Comparison of ENCODE assay signal across 11 mouse cellular contexts in genomic region chr12:79598901-79599300, GRCm38 (mm10).
DNase-seq lines count a peak whose midpoint lies in the region; ATAC-seq and TF ChIP-seq lines count a peak whose summit lies in the region.
"Had no signal": no experiment of that assay in that cellular context is flagged by ENCODE, and none has a peak within 500 bp of the region (broad histone marks: within the 10 kb centered on the region; RNA-seq: fewer than 3 reads in every experiment).

No protein-coding gene starts in this region.

- H3K4me3 ChIP-seq in C2C12 (ENCODE audit: insufficient read depth, poor library complexity, severe bottlenecking): no peak overlapping the region
- no peak overlapping the region for H3K4me3 ChIP-seq in heart, embryonic 16.5 days (ENCODE audit: low read length)
- H3K4me3 ChIP-seq in limb, embryonic 12.5 days (replicated peaks): no peak overlapping the region
- no peak overlapping the region for H3K4me3 ChIP-seq in hindbrain, embryonic 10.5 days

- DNase-seq in heart, adult 18-20 months: peak; percentile 29 to 40
- DNase-seq in heart, adult 8-10 months (ENCODE audit: low spot score): no peak
- DNase-seq in cerebellum, postnatal 10 days: no peak
- DNase-seq in hindbrain, embryonic 10.5 days (ENCODE audit: low spot score): no peak
- no peak for DNase-seq in ovary, postnatal 14 days (ENCODE audit: low spot score)
- DNase-seq: cerebellum, postnatal 36 days; layer of hippocampus, adult 9-11 months had no signal

- peak overlapping the region; percentile 85 for H3K27ac ChIP-seq in heart, embryonic 16.5 days (ENCODE audit: low read length)
- H3K27ac ChIP-seq in limb, embryonic 12.5 days: peak overlapping the region; percentile 69; the same call in 1 of the 2 replicates
- no peak overlapping the region for H3K27ac ChIP-seq in hindbrain, embryonic 10.5 days

- H3K79me2 ChIP-seq in C2C12 (ENCODE audit: control insufficient read depth, insufficient read depth): no peaks in the 10 kb centered on the region

- no peaks in the 10 kb centered on the region for H3K79me3 ChIP-seq in C2C12 (ENCODE audit: low read depth)

- no peaks in the 10 kb centered on the region for H3K36me3 ChIP-seq in C2C12 (ENCODE audit: control insufficient read depth, insufficient read depth)
- no peaks in the 10 kb centered on the region for H3K36me3 ChIP-seq in heart, embryonic 16.5 days (ENCODE audit: control insufficient read depth, insufficient read depth)
- no peaks in the 10 kb centered on the region for H3K36me3 ChIP-seq in limb, embryonic 12.5 days
- H3K36me3 ChIP-seq in hindbrain, embryonic 10.5 days: no peaks in the 10 kb centered on the region

- no peak overlapping the region; the same call in 1 of the 2 replicates for H3K9ac ChIP-seq in heart, embryonic 16.5 days (ENCODE audit: low read length)
- H3K9ac ChIP-seq in limb, embryonic 12.5 days (replicated peaks): no peak overlapping the region

- peaks cover 25% of the 10 kb centered on the region for H3K4me1 ChIP-seq in heart, embryonic 16.5 days (ENCODE audit: control insufficient read depth, insufficient read depth, low read length)
- peaks cover 56% of the 10 kb centered on the region for H3K4me1 ChIP-seq in limb, embryonic 12.5 days (replicated peaks)
- H3K4me1 ChIP-seq in hindbrain, embryonic 10.5 days (replicated peaks): peaks cover 18% of the 10 kb centered on the region

- H3K27me3 ChIP-seq in C2C12 (ENCODE audit: control insufficient read depth, insufficient read depth, insufficient read length): no peaks in the 10 kb centered on the region
- H3K27me3 ChIP-seq in heart, embryonic 16.5 days (ENCODE audit: control insufficient read depth, insufficient read depth, low read length): no peaks in the 10 kb centered on the region
- H3K27me3 ChIP-seq in limb, embryonic 12.5 days: no peaks in the 10 kb centered on the region
- H3K27me3 ChIP-seq in hindbrain, embryonic 10.5 days (ENCODE audit: insufficient read depth, poor library complexity, severe bottlenecking): no peaks in the 10 kb centered on the region
- H3K27me3 ChIP-seq: CH12.LX had no signal

- 47% methylated on average over 2 of the region's 2 CpGs for WGBS in heart, embryonic 16.5 days
- WGBS in limb, embryonic 12.5 days: 28% methylated on average over 2 of the region's 2 CpGs
- 78% methylated on average over 2 of the region's 2 CpGs for WGBS in hindbrain, embryonic 10.5 days

- ATAC-seq in heart, embryonic 16.5 days (replicated peaks; ENCODE audit: extremely low read depth, insufficient read depth, low FRiP score): no peak
- no peak for ATAC-seq in limb, embryonic 12.5 days (ENCODE audit: insufficient number of reproducible peaks, insufficient read depth, low FRiP score, low TSS enrichment, low read depth)

- H3K9me3 ChIP-seq in heart, embryonic 16.5 days (replicated peaks; ENCODE audit: control insufficient read depth, low read length): no peaks in the 10 kb centered on the region
- H3K9me3 ChIP-seq in limb, embryonic 12.5 days: no peaks in the 10 kb centered on the region
- no peaks in the 10 kb centered on the region for H3K9me3 ChIP-seq in hindbrain, embryonic 10.5 days

- H3K4me2 ChIP-seq in heart, embryonic 16.5 days (ENCODE audit: low read depth, low read length): no peak overlapping the region
- H3K4me2 ChIP-seq in limb, embryonic 12.5 days: no peak overlapping the region

- no peak for TF ChIP-seq CTCF in C2C12 (IDR thresholded peaks at IDR 0.05; ENCODE audit: control insufficient read depth, insufficient read depth, insufficient read length)

- H3ac ChIP-seq in C2C12 (ENCODE audit: control insufficient read depth, insufficient read length, low read depth): no peak overlapping the region

TF ChIP-seq in C2C12, 6 proteins besides CTCF, POLR2A, EP300 and RAD21:
- TF ChIP-seq MYOD1 (IDR thresholded peaks at IDR 0.05; ENCODE audit: control insufficient read depth, insufficient read length, low read depth) (no peak), CEBPB (IDR thresholded peaks at IDR 0.05; ENCODE audit: low read depth) (peak; percentile 88)

Comparison
In these comparisons a context has a peak if more than half of its experiments do, and no peak if none do; other contexts are left out.
1. DNase-seq: peak in heart, adult 18-20 months (2 of 2); none in heart, adult 8-10 months (single experiment), cerebellum, postnatal 10 days (0 of 2), hindbrain, embryonic 10.5 days (single experiment) and ovary, postnatal 14 days (single experiment).